Mouse (Mus musculus): ENCODE measurements at regions not wholly inside any gene's neighbourhood (a gene's known extent, or its start where the extent isn't known, plus 50 kb on each side); places are given as distances from the start of the nearest gene placed in this dataset.

GRCm38 (mm10) chr10:37280150-37280820 lies 141.6 kb upstream of the Marcks start:
- WGBS, result 86% methylated on average over 6 of the region's 6 CpGs
- Histone ChIP-seq H3K27me3 (ENCODE audit: poor library complexity, severe bottlenecking) (no peaks in the 10 kb centered on the region), H3K4me3 (no peak overlapping the region), H3K27ac (no peak overlapping the region), H3K9me3 (no peaks in the 10 kb centered on the region), H3K36me3 (replicated peaks) (no peaks in the 10 kb centered on the region), H3K4me1 (no peaks in the 10 kb centered on the region)
- DNase-seq (ENCODE audit: extremely low spot score, low spot score), result no peak

- DNase-seq (ENCODE audit: extremely low spot score, low spot score), result no peak
- Histone ChIP-seq H3K27me3 (ENCODE audit: poor library complexity, severe bottlenecking) (no peaks in the 10 kb centered on the region), H3K36me3 (replicated peaks) (no peaks in the 10 kb centered on the region), H3K4me3 (no peak overlapping the region), H3K4me1 (no peaks in the 10 kb centered on the region), H3K27ac (no peak overlapping the region), H3K9me3 (no peaks in the 10 kb centered on the region)
- WGBS, result 89% methylated on average over 1 of the region's 1 CpGs
Observed at GRCm38 (mm10) chr10:37279316-37279715, 140.6 kb upstream of the Marcks start.

DNA sequence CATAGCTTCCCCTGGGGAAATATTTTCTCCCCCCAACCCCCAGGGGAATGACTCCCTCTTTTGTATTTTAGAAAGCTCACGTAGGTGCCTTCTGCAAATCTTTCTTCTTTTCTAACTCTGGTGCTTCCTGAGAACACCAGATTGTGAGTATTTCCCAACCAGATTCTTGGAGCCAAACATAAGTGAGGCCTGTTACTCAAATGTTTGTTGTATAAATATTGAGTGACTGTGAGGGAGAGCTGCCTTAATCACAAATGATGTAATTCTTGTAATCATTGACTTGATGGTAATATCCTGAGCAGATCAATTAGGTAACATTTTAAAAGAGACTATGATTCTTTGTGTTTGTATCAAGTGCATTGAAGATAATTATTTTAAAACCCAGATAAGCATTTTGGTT lies 137.1 kb upstream of the Marcks start:
- Histone ChIP-seq H3K36me3 (replicated peaks) (no peaks in the 10 kb centered on the region), H3K27ac (no peak overlapping the region), H3K9me3 (no peaks in the 10 kb centered on the region), H3K27me3 (ENCODE audit: poor library complexity, severe bottlenecking) (no peaks in the 10 kb centered on the region), H3K4me3 (no peak overlapping the region), H3K4me1 (no peaks in the 10 kb centered on the region)
- no peak for DNase-seq (ENCODE audit: extremely low spot score, low spot score)
- 92% methylated on average over 1 of the region's 1 CpGs for WGBS

DNA sequence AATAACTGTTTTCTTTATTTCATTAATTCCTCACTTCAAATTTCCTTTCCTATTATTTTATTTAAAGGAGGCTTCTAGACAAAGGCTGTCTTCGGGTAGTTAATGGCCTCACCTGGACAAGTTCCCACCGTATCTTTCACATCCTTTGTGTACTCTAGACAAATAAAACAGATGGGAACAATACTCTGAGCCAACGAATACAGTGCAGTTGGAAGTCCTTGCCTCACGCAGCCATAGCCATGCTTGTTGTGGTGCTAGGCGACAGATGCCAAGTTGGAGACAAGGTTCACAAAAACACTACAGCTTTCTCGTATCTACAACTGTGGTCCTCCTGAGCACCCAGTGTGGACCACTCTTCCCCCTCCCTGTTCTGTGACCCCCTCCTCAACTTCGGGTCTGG lies 136.6 kb upstream of the Marcks start:
- 90% methylated on average over 7 of the region's 7 CpGs for WGBS
- DNase-seq (ENCODE audit: extremely low spot score, low spot score), result no peak
- Histone ChIP-seq H3K4me1 (no peaks in the 10 kb centered on the region), H3K4me3 (no peak overlapping the region), H3K27ac (no peak overlapping the region), H3K9me3 (no peaks in the 10 kb centered on the region), H3K27me3 (ENCODE audit: poor library complexity, severe bottlenecking) (no peaks in the 10 kb centered on the region), H3K36me3 (replicated peaks) (no peaks in the 10 kb centered on the region)

- H3K27me3 ChIP-seq (ENCODE audit: poor library complexity, severe bottlenecking), result no peaks in the 10 kb centered on the region
- H3K27ac ChIP-seq, result no peak overlapping the region
- H3K4me1 ChIP-seq, result 0 out of 2 replicates have a peak, but pooled peaks cover 2% of the 10 kb centered on the region
- no peak for DNase-seq (ENCODE audit: extremely low spot score, low spot score)
- H3K4me3 ChIP-seq, result no peak overlapping the region
- no peaks in the 10 kb centered on the region for H3K36me3 ChIP-seq (replicated peaks)
- no peaks in the 10 kb centered on the region for H3K9me3 ChIP-seq
- WGBS, result 94% methylated on average over 1 of the region's 1 CpGs
Observed at GRCm38 (mm10) chr10:37271967-37272366, 133.2 kb upstream of the Marcks start.

DNA sequence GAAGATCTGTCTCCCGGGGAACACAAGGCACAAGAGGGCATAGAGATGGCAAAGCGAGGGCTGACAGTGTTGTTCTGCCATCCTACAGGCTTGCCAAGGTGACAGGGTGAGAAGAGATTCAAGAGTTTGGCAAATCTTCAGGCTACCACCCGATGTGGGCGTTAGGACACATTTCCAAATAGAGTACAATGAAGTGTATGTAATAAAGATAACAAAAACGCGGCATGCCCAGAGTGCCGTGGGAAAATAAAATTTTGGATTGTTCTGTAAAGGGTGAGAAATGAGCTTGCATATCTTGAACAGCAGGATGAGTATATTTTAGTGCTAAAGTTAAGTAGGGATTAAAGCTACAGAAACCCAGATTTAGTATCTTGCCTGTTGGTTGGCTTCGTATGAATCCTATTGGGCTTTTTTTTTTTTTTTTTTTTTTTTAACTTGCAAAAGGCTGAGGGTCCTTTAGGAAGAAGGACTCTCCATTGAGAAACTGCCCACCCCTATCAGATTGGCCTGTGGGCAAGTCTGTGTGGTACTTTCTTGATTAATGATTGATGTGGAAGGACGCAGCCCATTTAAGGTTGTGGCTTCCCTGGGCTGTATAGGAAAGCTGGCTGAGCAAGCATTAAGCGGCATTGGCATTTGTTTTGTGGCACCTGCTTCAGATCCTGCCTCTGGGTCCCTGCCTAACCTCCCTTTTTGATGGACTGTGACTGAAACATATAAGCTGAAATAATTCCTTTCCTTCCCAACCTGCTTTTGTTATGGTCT lies 131.7 kb upstream of the Marcks start:
- H3K9me3 ChIP-seq, result no peaks in the 10 kb centered on the region
- no peaks in the 10 kb centered on the region for H3K36me3 ChIP-seq (replicated peaks)
- no peak for DNase-seq (ENCODE audit: extremely low spot score, low spot score)
- no peak overlapping the region for H3K4me3 ChIP-seq
- H3K27ac ChIP-seq, result no peak overlapping the region
- 0 out of 2 replicates have a peak, but pooled peaks cover 2% of the 10 kb centered on the region for H3K4me1 ChIP-seq
- H3K27me3 ChIP-seq (ENCODE audit: poor library complexity, severe bottlenecking), result no peaks in the 10 kb centered on the region
- 89% methylated on average over 10 of the region's 10 CpGs for WGBS

- H3K4me3 ChIP-seq, result no peak overlapping the region
- H3K4me1 ChIP-seq, result 0 out of 2 replicates have a peak, but pooled peaks cover 2% of the 10 kb centered on the region
- no peaks in the 10 kb centered on the region for H3K36me3 ChIP-seq (replicated peaks)
- 83% methylated on average over 1 of the region's 1 CpGs for WGBS
- no peaks in the 10 kb centered on the region for H3K27me3 ChIP-seq (ENCODE audit: poor library complexity, severe bottlenecking)
- H3K9me3 ChIP-seq, result no peaks in the 10 kb centered on the region
- no peak for DNase-seq (ENCODE audit: extremely low spot score, low spot score)
- no peak overlapping the region for H3K27ac ChIP-seq
Observed at GRCm38 (mm10) chr10:37266909-37267308, 128.2 kb upstream of the Marcks start.

DNA sequence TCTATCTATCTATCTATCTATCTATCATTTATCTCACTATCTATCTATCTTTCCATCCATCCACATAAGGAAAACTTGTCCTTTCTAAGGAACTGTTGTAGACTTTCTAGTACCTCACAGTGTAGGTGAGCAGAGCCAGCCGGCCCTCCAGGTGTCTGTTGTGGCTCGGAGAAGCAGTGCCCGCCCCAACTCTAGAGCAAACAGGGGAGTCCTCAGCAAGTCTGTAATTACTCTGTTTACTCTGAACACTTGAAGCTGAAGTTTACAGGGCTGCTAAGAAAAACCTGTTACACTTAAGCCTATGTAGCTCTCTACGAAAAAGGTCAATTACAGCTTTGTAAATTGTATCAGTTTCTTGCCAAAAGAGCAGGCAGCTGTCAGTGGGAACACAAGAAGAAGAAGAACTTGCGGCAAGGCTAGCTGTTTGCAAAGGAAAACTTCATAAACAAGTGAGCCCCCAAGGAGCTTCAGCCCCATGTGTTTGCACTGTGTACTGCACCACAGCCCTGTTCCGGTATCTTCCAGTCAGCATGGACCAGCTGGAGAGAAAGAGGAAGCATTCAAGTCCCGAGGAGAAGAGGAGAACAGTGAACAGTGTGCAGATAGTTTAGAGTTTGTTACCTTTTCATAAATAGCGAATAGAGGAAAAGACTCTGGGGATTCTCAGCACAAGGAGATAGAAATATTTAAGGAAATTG lies 122.2 kb upstream of the Marcks start:
- Histone ChIP-seq H3K27me3 (ENCODE audit: poor library complexity, severe bottlenecking) (no peaks in the 10 kb centered on the region), H3K36me3 (replicated peaks) (no peaks in the 10 kb centered on the region), H3K4me3 (no peak overlapping the region), H3K4me1 (no peaks in the 10 kb centered on the region), H3K9me3 (no peaks in the 10 kb centered on the region), H3K27ac (no peak overlapping the region)
- DNase-seq (ENCODE audit: extremely low spot score, low spot score), result no peak
- WGBS, result 83% methylated on average over 8 of the region's 8 CpGs

GRCm38 (mm10) chr10:37259186-37259585 lies 120.5 kb upstream of the Marcks start:
- no peaks in the 10 kb centered on the region for H3K36me3 ChIP-seq (replicated peaks)
- no peaks in the 10 kb centered on the region for H3K9me3 ChIP-seq
- H3K27ac ChIP-seq, result no peak overlapping the region
- H3K4me1 ChIP-seq, result no peaks in the 10 kb centered on the region
- WGBS, result 95% methylated on average over 3 of the region's 3 CpGs
- DNase-seq (ENCODE audit: extremely low spot score, low spot score), result no peak
- H3K4me3 ChIP-seq, result no peak overlapping the region
- H3K27me3 ChIP-seq (ENCODE audit: poor library complexity, severe bottlenecking), result no peaks in the 10 kb centered on the region

DNA sequence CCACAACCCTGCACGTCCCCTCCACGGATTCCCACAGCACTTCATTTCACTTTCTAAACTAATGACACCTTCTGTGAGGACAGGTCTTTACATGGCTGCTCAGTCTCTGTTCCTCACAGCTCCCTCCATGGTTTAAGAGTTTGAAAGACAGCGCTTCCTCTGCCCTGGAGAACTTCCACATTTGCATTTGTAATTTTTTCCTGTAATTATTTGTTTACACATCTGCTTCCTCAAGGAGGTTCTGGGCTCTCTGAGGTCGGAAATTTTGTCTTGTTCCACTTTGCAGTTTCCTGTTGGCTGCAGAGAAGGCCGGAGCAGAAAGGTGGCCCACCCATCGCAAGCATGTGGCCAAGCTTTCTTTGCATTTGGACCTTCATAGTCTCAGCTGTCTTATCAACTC lies 118.8 kb upstream of the Marcks start:
- DNase-seq (ENCODE audit: extremely low spot score, low spot score), result no peak
- 84% methylated on average over 6 of the region's 6 CpGs for WGBS
- H3K27me3 ChIP-seq (ENCODE audit: poor library complexity, severe bottlenecking), result no peaks in the 10 kb centered on the region

DNA sequence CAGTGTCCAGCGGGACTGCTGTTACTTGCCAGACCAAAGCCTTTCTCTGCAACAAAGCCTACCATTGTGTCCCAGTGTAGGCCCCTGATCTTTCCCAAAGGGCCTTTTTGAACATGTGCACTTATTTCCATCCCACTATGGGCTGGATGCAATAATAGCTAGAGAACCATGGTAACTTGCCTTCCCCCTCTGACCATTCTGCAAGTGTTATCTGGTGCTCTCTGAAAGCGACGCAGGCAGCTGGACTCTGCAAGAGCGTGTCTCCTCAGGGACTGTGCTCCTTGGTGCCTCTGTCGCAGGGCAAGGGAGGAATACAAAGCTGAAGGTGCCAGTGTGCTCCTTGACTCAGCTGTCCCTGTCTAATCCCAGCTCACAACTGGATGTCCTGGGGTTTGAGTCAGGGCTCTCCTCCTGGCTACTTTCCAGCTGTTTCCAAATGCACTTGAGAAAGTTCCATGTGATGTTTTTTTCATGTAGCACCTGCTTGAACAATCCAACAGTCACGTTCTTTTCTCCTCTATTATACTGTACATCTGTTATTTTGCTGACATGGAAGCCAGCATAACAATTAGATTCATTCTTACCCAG lies 112.3 kb upstream of the Marcks start:
- H3K9me3 ChIP-seq, result no peaks in the 10 kb centered on the region
- DNase-seq (ENCODE audit: extremely low spot score, low spot score), result no peak
- H3K4me1 ChIP-seq, result peaks cover 15% of the 10 kb centered on the region
- no peaks in the 10 kb centered on the region for H3K27me3 ChIP-seq (ENCODE audit: poor library complexity, severe bottlenecking)
- H3K4me3 ChIP-seq, result no peak overlapping the region
- H3K27ac ChIP-seq, result peak overlapping the region; percentile 77
- H3K36me3 ChIP-seq (replicated peaks), result no peaks in the 10 kb centered on the region
- 75% methylated on average over 6 of the region's 6 CpGs for WGBS

More for the DNA sequence above, 118.8 kb upstream of the Marcks start:
- no peaks in the 10 kb centered on the region for H3K4me1 ChIP-seq
- H3K27ac ChIP-seq, result no peak overlapping the region
- no peaks in the 10 kb centered on the region for H3K36me3 ChIP-seq (replicated peaks)
- no peak overlapping the region for H3K4me3 ChIP-seq
- H3K9me3 ChIP-seq, result no peaks in the 10 kb centered on the region

- H3K27me3 ChIP-seq (ENCODE audit: poor library complexity, severe bottlenecking), result no peaks in the 10 kb centered on the region
- H3K36me3 ChIP-seq (replicated peaks), result no peaks in the 10 kb centered on the region
- 0 out of 2 replicates have a peak overlapping the region, but pooled peaks have one; percentile 27 for H3K27ac ChIP-seq
- H3K9me3 ChIP-seq, result no peaks in the 10 kb centered on the region
- 56% methylated on average over 2 of the region's 2 CpGs for WGBS
- no peak overlapping the region for H3K4me3 ChIP-seq
- H3K4me1 ChIP-seq, result peaks cover 15% of the 10 kb centered on the region
- DNase-seq (ENCODE audit: extremely low spot score, low spot score), result no peak
Observed at GRCm38 (mm10) chr10:37250157-37250556, 111.4 kb upstream of the Marcks start.

Data from forebrain, embryonic 10.5 days (tissue).